Mouse (Mus musculus): Measurements from ENCODE around the gene Tdp2. TPM values are rescaled to one million over a fixed set of nuclear protein-coding genes. Genes with fewer than 3 reads are reported as not detected.
A peak's percentile ranks its signal among the peaks of the same experiment; 100 is the strongest.

Gene Tdp2
- polyA plus RNA-seq, 1 experiment from 2014 or later, result 58.9 TPM

DNA sequence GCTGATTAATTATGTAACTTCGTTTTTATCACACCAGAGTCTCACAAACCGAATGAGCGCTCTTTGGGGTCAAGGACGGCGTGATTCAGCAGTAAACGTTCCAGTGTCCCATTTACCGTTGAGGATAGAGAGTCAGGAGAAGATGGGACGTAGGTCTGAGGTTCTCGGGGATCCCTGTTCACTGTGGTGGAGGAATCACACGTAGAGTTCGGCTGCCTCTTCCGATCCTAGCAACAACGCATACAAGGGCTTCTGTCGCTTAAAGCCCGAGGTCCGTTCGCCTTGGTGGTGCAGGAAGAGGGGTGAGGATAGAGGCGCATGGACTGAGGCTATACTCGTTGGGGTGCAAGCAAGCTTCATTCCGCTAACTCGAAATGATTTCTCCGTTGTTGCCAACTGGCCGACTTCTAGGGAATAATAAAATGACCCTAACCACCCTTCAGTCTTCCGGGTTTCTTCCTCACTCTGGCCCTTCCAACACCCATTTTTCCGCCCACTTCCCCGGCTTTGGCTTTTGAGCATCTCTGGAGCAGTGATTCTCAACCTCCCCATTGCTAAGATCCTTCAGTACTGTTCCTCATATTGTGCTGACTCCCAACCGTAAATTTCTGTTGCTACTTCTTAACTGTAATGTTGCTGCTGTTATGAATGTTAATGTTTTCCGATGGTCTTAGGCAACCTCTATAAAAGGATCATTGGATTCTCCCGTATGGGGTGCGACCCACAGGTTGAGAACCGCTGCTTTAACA lies 31.4 kb upstream of the Tdp2 start:
- H3K27ac ChIP-seq (ENCODE audit: low read depth), result peak overlapping the region; percentile 99
- H3K4me1 ChIP-seq (replicated peaks; ENCODE audit: control insufficient read depth, insufficient read depth, low read length), result peaks cover 19% of the 10 kb centered on the region
- peak overlapping the region; percentile 82 for H3K4me2 ChIP-seq (ENCODE audit: low read length)
- peaks cover 5% of the 10 kb centered on the region for H3K36me3 ChIP-seq (ENCODE audit: control insufficient read depth, insufficient read depth, low read length)
- no peaks in the 10 kb centered on the region for H3K27me3 ChIP-seq (replicated peaks; ENCODE audit: control insufficient read depth, insufficient read depth, low read length)
- no peaks in the 10 kb centered on the region for H3K9me3 ChIP-seq (ENCODE audit: control insufficient read depth, low read length)
- ATAC-seq (replicated peaks; ENCODE audit: low FRiP score, low TSS enrichment, low read depth) (peak; percentile 6), DNase-seq (ENCODE audit: low spot score) (peak; percentile 77)
- WGBS, result under 1% methylated on average over 31 of the region's 31 CpGs
- H3K9ac ChIP-seq (ENCODE audit: low read length), result peak overlapping the region; percentile 94
- peak overlapping the region; percentile 90 for H3K4me3 ChIP-seq (ENCODE audit: low read depth, low read length)

DNA sequence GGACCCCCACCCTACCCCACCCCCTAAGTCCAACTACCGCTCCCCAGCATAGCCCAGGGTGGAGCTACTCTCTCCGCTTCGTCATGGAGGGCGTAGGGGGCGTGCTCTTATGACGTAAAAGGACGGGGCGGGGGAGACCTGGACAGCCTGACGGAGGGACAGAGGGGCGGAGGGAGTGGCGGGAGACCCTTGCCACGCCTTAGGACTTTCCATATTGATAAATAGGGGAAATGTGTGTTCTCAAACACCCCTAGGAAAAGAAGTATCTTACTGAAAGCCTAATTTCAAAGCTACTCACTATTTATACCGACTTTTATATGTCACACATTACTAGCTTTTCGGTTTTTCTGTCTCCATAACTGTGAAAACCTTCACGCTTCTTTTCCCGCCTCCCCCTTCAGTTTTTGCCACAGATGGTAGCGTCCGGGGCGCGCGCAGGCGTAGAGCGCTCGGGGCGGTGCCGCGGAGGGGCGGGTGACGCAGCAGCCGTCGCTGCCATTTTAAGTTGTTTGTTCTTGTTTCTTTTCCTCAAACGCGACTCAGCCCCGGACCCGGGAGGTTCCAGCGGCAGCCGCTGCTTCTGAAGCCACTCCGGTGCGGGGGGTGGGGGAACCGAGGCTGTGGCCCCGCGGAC lies 30.7 kb upstream of the Tdp2 start:
- DNase-seq (ENCODE audit: low spot score) (peak; percentile 99), ATAC-seq (replicated peaks; ENCODE audit: low FRiP score, low TSS enrichment, low read depth) (peak; percentile 97)
- peak overlapping the region; percentile 99 for H3K27ac ChIP-seq (ENCODE audit: low read depth)
- H3K36me3 ChIP-seq (ENCODE audit: control insufficient read depth, insufficient read depth, low read length), result peaks cover 12% of the 10 kb centered on the region
- H3K4me1 ChIP-seq (replicated peaks; ENCODE audit: control insufficient read depth, insufficient read depth, low read length), result peaks cover 19% of the 10 kb centered on the region
- peak overlapping the region; percentile 90 for H3K4me3 ChIP-seq (ENCODE audit: low read depth, low read length)
- under 1% methylated on average over 42 of the region's 42 CpGs for WGBS
- H3K9me3 ChIP-seq (ENCODE audit: control insufficient read depth, low read length), result no peaks in the 10 kb centered on the region
- H3K4me2 ChIP-seq (ENCODE audit: low read length), result peak overlapping the region; percentile 82
- peak overlapping the region; percentile 94 for H3K9ac ChIP-seq (ENCODE audit: low read length)
- H3K27me3 ChIP-seq (replicated peaks; ENCODE audit: control insufficient read depth, insufficient read depth, low read length), result no peaks in the 10 kb centered on the region

DNA sequence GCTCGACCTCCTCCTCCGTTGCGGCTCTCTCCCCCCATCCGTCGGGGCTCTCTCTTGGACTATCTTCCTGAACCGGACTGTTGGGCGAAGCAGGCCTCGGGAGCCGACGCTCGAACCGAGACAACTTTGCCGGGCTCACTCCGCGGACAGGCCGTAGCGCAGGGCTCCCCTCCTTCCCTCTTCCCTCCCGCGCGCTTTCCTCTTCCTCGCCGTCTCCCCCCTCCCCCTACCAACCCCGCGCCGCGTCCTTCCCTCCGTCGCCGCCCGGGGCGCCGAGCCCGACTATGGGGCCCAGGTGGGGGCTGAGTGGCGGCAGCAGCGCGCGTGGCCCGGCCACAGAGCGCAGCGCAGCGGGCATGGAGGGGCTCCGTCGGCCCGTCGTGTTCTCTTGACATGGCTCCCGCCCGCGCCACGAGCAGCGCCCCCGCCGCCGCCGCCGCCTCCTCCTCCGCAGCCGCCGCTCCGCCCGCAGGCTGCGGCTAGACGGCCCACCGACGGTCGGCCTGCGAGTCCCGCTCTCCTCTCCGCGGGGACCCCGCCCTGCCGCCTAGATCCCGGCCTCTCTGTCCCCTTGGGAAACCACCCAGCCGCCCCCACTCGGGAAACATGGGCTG lies 30.1 kb upstream of the Tdp2 start, which contains the start of gene BC005537:
Gene BC005537, plus strand, starts transcription at position 350 of the 614 bp plus-strand sequence.
- Histone ChIP-seq H3K36me3 (ENCODE audit: control insufficient read depth, insufficient read depth, low read length) (peaks cover 18% of the 10 kb centered on the region), H3K4me3 (ENCODE audit: low read depth, low read length) (peak within 1 kb of the TSS; percentile 90), H3K9ac (ENCODE audit: low read length) (peak within 1 kb of the TSS; percentile 94), H3K4me2 (ENCODE audit: low read length) (peak within 1 kb of the TSS; percentile 98), H3K27me3 (replicated peaks; ENCODE audit: control insufficient read depth, insufficient read depth, low read length) (no peaks in the 10 kb centered on the region), H3K4me1 (replicated peaks; ENCODE audit: control insufficient read depth, insufficient read depth, low read length) (peaks cover 19% of the 10 kb centered on the region), H3K9me3 (ENCODE audit: control insufficient read depth, low read length) (no peaks in the 10 kb centered on the region), H3K27ac (ENCODE audit: low read depth) (peak within 1 kb of the TSS; percentile 99)
- peak; percentile 54 for ATAC-seq (replicated peaks; ENCODE audit: low FRiP score, low TSS enrichment, low read depth)
- no peak for DNase-seq (ENCODE audit: low spot score)
- WGBS, result under 1% methylated on average over 55 of the region's 74 CpGs

- Histone ChIP-seq H3K9ac (ENCODE audit: low read length) (peak overlapping the region; percentile 94), H3K4me2 (ENCODE audit: low read length) (peak overlapping the region; percentile 98), H3K27me3 (replicated peaks; ENCODE audit: control insufficient read depth, insufficient read depth, low read length) (no peaks in the 10 kb centered on the region), H3K4me3 (ENCODE audit: low read depth, low read length) (peak overlapping the region; percentile 90), H3K36me3 (ENCODE audit: control insufficient read depth, insufficient read depth, low read length) (peaks cover 25% of the 10 kb centered on the region), H3K4me1 (replicated peaks; ENCODE audit: control insufficient read depth, insufficient read depth, low read length) (peaks cover 19% of the 10 kb centered on the region), H3K27ac (ENCODE audit: low read depth) (peak overlapping the region; percentile 99), H3K9me3 (ENCODE audit: control insufficient read depth, low read length) (no peaks in the 10 kb centered on the region)
- DNase-seq (ENCODE audit: low spot score) (peak; percentile 73), ATAC-seq (replicated peaks; ENCODE audit: low FRiP score, low TSS enrichment, low read depth) (no peak)
- under 1% methylated on average over 26 of the region's 26 CpGs for WGBS
Observed at GRCm38 (mm10) chr13:24802131-24802691, 29.3 kb upstream of the Tdp2 start.

DNA sequence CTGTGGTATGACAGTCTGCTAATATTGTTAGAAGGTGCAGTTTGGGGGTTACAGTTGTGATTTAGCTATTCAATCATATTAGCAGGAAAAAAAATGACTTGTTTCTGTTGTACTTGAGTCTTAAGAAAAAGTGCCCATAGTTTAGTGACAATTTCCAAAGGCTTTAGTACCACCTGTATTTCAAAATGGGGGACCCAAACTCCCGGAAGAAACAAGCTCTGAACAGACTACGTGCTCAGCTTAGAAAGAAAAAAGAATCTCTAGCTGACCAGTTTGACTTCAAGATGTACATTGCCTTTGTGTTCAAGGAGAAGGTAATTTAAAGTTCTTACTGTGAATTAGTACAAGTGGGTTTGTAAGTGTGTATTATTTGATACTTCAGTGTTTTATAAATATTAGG lies 28.3 kb upstream of the Tdp2 start:
- peaks cover 19% of the 10 kb centered on the region for H3K4me1 ChIP-seq (replicated peaks; ENCODE audit: control insufficient read depth, insufficient read depth, low read length)
- ATAC-seq (replicated peaks; ENCODE audit: low FRiP score, low TSS enrichment, low read depth) (no peak), DNase-seq (ENCODE audit: low spot score) (no peak)
- H3K36me3 ChIP-seq (ENCODE audit: control insufficient read depth, insufficient read depth, low read length), result peaks cover 35% of the 10 kb centered on the region
- H3K4me2 ChIP-seq (ENCODE audit: low read length), result peak overlapping the region; percentile 98
- H3K9me3 ChIP-seq (ENCODE audit: control insufficient read depth, low read length), result no peaks in the 10 kb centered on the region
- no peak overlapping the region for H3K27ac ChIP-seq (ENCODE audit: low read depth)
- H3K27me3 ChIP-seq (replicated peaks; ENCODE audit: control insufficient read depth, insufficient read depth, low read length), result no peaks in the 10 kb centered on the region
- WGBS, result 13% methylated on average over 2 of the region's 2 CpGs
- peak overlapping the region; percentile 94 for H3K9ac ChIP-seq (ENCODE audit: low read length)
- H3K4me3 ChIP-seq (ENCODE audit: low read depth, low read length), result peak overlapping the region; percentile 90

DNA sequence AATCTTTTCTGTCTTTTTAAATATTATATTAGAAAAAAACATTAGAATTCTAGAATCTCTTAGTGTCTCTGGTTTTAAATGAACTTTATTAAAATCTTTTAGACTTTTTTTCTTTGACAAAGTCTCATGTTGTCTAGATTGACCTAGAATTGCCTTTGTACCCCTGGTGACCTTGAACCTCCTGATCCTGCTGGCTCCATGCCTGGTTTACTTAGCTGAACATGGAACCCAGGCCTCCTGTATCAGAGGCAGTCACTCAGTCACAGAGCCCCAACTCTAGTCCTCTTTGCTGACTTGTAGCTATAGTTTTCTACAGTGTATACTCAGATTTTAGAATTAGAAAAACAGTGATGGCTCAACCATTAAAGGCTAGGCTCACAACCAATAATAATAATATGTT lies 25.4 kb upstream of the Tdp2 start:
- DNase-seq (ENCODE audit: low spot score) (no peak), ATAC-seq (replicated peaks; ENCODE audit: low FRiP score, low TSS enrichment, low read depth) (no peak)
- Histone ChIP-seq H3K4me1 (replicated peaks; ENCODE audit: control insufficient read depth, insufficient read depth, low read length) (peaks cover 13% of the 10 kb centered on the region), H3K4me3 (ENCODE audit: low read depth, low read length) (no peak overlapping the region), H3K27me3 (replicated peaks; ENCODE audit: control insufficient read depth, insufficient read depth, low read length) (no peaks in the 10 kb centered on the region), H3K9ac (ENCODE audit: low read length) (no peak overlapping the region), H3K27ac (ENCODE audit: low read depth) (no peak overlapping the region), H3K4me2 (ENCODE audit: low read length) (no peak overlapping the region), H3K9me3 (ENCODE audit: control insufficient read depth, low read length) (no peaks in the 10 kb centered on the region), H3K36me3 (ENCODE audit: control insufficient read depth, insufficient read depth, low read length) (peaks cover 64% of the 10 kb centered on the region)

- ATAC-seq (replicated peaks; ENCODE audit: low FRiP score, low TSS enrichment, low read depth), result no peak
- Histone ChIP-seq H3K9me3 (ENCODE audit: control insufficient read depth, low read length) (no peaks in the 10 kb centered on the region), H3K4me1 (replicated peaks; ENCODE audit: control insufficient read depth, insufficient read depth, low read length) (no peaks in the 10 kb centered on the region), H3K27me3 (replicated peaks; ENCODE audit: control insufficient read depth, insufficient read depth, low read length) (no peaks in the 10 kb centered on the region), H3K36me3 (ENCODE audit: control insufficient read depth, insufficient read depth, low read length) (peaks cover 79% of the 10 kb centered on the region), H3K4me3 (ENCODE audit: low read depth, low read length) (no peak overlapping the region), H3K27ac (ENCODE audit: low read depth) (no peak overlapping the region), H3K4me2 (ENCODE audit: low read length) (no peak overlapping the region), H3K9ac (ENCODE audit: low read length) (no peak overlapping the region)
- WGBS, result 92% methylated on average over 2 of the region's 2 CpGs
- no peak for DNase-seq (ENCODE audit: low spot score)
Observed at GRCm38 (mm10) chr13:24812521-24812920, 19.0 kb upstream of the Tdp2 start.

GRCm38 (mm10) chr13:24814616-24815015 lies 16.9 kb upstream of the Tdp2 start:
- DNase-seq (ENCODE audit: low spot score) (no peak), ATAC-seq (replicated peaks; ENCODE audit: low FRiP score, low TSS enrichment, low read depth) (no peak)
- Histone ChIP-seq H3K4me3 (ENCODE audit: low read depth, low read length) (no peak overlapping the region), H3K27me3 (replicated peaks; ENCODE audit: control insufficient read depth, insufficient read depth, low read length) (no peaks in the 10 kb centered on the region), H3K9ac (ENCODE audit: low read length) (no peak overlapping the region), H3K36me3 (ENCODE audit: control insufficient read depth, insufficient read depth, low read length) (peaks cover 66% of the 10 kb centered on the region), H3K27ac (ENCODE audit: low read depth) (no peak overlapping the region), H3K4me1 (replicated peaks; ENCODE audit: control insufficient read depth, insufficient read depth, low read length) (no peaks in the 10 kb centered on the region), H3K4me2 (ENCODE audit: low read length) (no peak overlapping the region), H3K9me3 (ENCODE audit: control insufficient read depth, low read length) (no peaks in the 10 kb centered on the region)
- 83% methylated on average over 1 of the region's 1 CpGs for WGBS

Data from intestine, embryonic 14.5 days (tissue).